Mouse (Mus musculus): ENCODE measurements around the gene 9530053A07Rik. TPM values are rescaled to one million over a fixed set of nuclear protein-coding genes. Genes with fewer than 3 reads are reported as not detected.

Gene 9530053A07Rik
- polyA plus RNA-seq, 1 experiment, result 0.01 TPM

- Histone ChIP-seq H3K4me1 (ENCODE audit: control insufficient read depth) (peaks cover 3% of the 10 kb centered on the region), H3K4me3 (replicated peaks) (no peak overlapping the region)
- TF ChIP-seq TAL1 (IDR thresholded peaks at IDR 0.05; ENCODE audit: low read length), result no peak
- no peak for TF ChIP-seq GATA1 (IDR thresholded peaks at IDR 0.05; ENCODE audit: low read length)
Measured at GRCm38 (mm10) chr7:28208396-28208987, 79.2 kb downstream of the 9530053A07Rik start.

GRCm38 (mm10) chr7:28208988-28209508, 79.8 kb downstream of the 9530053A07Rik start:
- Histone ChIP-seq H3K4me3 (replicated peaks) (no peak overlapping the region), H3K36me3 (ENCODE audit: control insufficient read depth) (no peaks in the 10 kb centered on the region)
- TF ChIP-seq GATA1 (IDR thresholded peaks at IDR 0.05; ENCODE audit: low read length), result no peak
- no peak for TF ChIP-seq TAL1 (IDR thresholded peaks at IDR 0.05; ENCODE audit: low read length)

More at GRCm38 (mm10) chr7:28208396-28208987, 79.2 kb downstream of the 9530053A07Rik start:
- H3K27me3 ChIP-seq (ENCODE audit: control insufficient read depth), result no peaks in the 10 kb centered on the region
- no peaks in the 10 kb centered on the region; the same call in 1 of the 2 replicates for H3K9me3 ChIP-seq (ENCODE audit: control insufficient read depth, low read length)
- no peaks in the 10 kb centered on the region for H3K36me3 ChIP-seq (ENCODE audit: control insufficient read depth)

GRCm38 (mm10) chr7:28210731-28211130, 81.5 kb downstream of the 9530053A07Rik start:
- Histone ChIP-seq H3K27me3 (ENCODE audit: control insufficient read depth) (no peaks in the 10 kb centered on the region), H3K36me3 (ENCODE audit: control insufficient read depth) (no peaks in the 10 kb centered on the region), H3K4me1 (ENCODE audit: control insufficient read depth) (peaks cover 3% of the 10 kb centered on the region), H3K9me3 (ENCODE audit: control insufficient read depth, low read length) (no peaks in the 10 kb centered on the region), H3K4me3 (replicated peaks) (no peak overlapping the region)
- no peak for TF ChIP-seq TAL1 (IDR thresholded peaks at IDR 0.05; ENCODE audit: low read length)
- no peak for TF ChIP-seq GATA1 (IDR thresholded peaks at IDR 0.05; ENCODE audit: low read length)

More at GRCm38 (mm10) chr7:28208988-28209508, 79.8 kb downstream of the 9530053A07Rik start:
- no peaks in the 10 kb centered on the region for H3K9me3 ChIP-seq (ENCODE audit: control insufficient read depth, low read length)
- no peaks in the 10 kb centered on the region for H3K27me3 ChIP-seq (ENCODE audit: control insufficient read depth)
- peaks cover 3% of the 10 kb centered on the region for H3K4me1 ChIP-seq (ENCODE audit: control insufficient read depth)

GRCm38 (mm10) chr7:28214142-28214541, 84.9 kb downstream of the 9530053A07Rik start:
- no peaks in the 10 kb centered on the region; the same call in 1 of the 2 replicates for H3K9me3 ChIP-seq (ENCODE audit: control insufficient read depth, low read length)
- H3K4me3 ChIP-seq (replicated peaks), result no peak overlapping the region
- H3K4me1 ChIP-seq (ENCODE audit: control insufficient read depth), result no peaks in the 10 kb centered on the region
- H3K27me3 ChIP-seq (ENCODE audit: control insufficient read depth), result no peaks in the 10 kb centered on the region
- no peak for TF ChIP-seq TAL1 (IDR thresholded peaks at IDR 0.05; ENCODE audit: low read length)
- TF ChIP-seq GATA1 (IDR thresholded peaks at IDR 0.05; ENCODE audit: low read length), result no peak
- no peaks in the 10 kb centered on the region for H3K36me3 ChIP-seq (ENCODE audit: control insufficient read depth)

Other genes starting within 250 kb of the 9530053A07Rik start
- gene Zfp974, start 200.0 kb upstream of the 9530053A07Rik start, polyA plus RNA-seq (2012), result 0.04 TPM in 1 of 2 replicates, not detected in the other
- gene Zfp780b, start 150.3 kb upstream of the 9530053A07Rik start, polyA plus RNA-seq (2012), result not detected in 2 replicates
- gene Zfp850, start 115.4 kb upstream of the 9530053A07Rik start, polyA plus RNA-seq (2012), result 0.01 TPM in 1 of 2 replicates, not detected in the other
- 11.9 and 12.8 TPM in 2 replicates for gene Psmc4, start 79.4 kb upstream of the 9530053A07Rik start, polyA plus RNA-seq (2012)
- gene Fcgbp, start 58.2 kb upstream of the 9530053A07Rik start, polyA plus RNA-seq (2012), result not detected in 2 replicates
- 18.4 TPM in 2 replicates for gene Fbl, start 40.2 kb downstream of the 9530053A07Rik start, polyA plus RNA-seq (2012)
- 14.1 and 15.9 TPM in 2 replicates for gene Dyrk1b, start 50.0 kb downstream of the 9530053A07Rik start, polyA plus RNA-seq (2012)
- gene Eid2, start 138.4 kb downstream of the 9530053A07Rik start, polyA plus RNA-seq (2012), result 0.13 TPM in 1 of 2 replicates, not detected in the other
- 0.60 and 0.94 TPM in 2 replicates for gene Eid2b, start 148.3 kb downstream of the 9530053A07Rik start, polyA plus RNA-seq (2012)
- gene Selenov, start 161.7 kb downstream of the 9530053A07Rik start, polyA plus RNA-seq (2012), result not detected in 2 replicates
- gene Dll3, start 172.8 kb downstream of the 9530053A07Rik start, polyA plus RNA-seq (2012), result 0.01 TPM in 1 of 2 replicates, not detected in the other
- gene Timm50, start 182.6 kb downstream of the 9530053A07Rik start, polyA plus RNA-seq (2012), result 15.5 and 15.7 TPM in 2 replicates
- 8.3 and 10.6 TPM in 2 replicates for gene Supt5, start 209.3 kb downstream of the 9530053A07Rik start, polyA plus RNA-seq (2012)
- gene Rps16, start 221.2 kb downstream of the 9530053A07Rik start, polyA plus RNA-seq (2012), result 212 and 288 TPM in 2 replicates
- gene Plekhg2, start 243.1 kb downstream of the 9530053A07Rik start, polyA plus RNA-seq (2012), result 0.45 and 0.53 TPM in 2 replicates